Mouse (Mus musculus) spleen, adult 2 months (tissue): ENCODE measurements at regions not wholly inside any gene's neighbourhood (a gene's known extent, or its start where the extent isn't known, plus 50 kb on each side); places are given as distances from the start of the nearest gene placed in this dataset.

ENCODE experiments used
- CTCF ChIP-seq: fragments of 200-500 bp; IDR thresholded peaks from 2 replicates; pipeline ENCODE4 v1.5.1; 2011; ENCODE audit warnings: mild to moderate bottlenecking, inconsistent platforms; ENCODE audit not compliant: insufficient read depth, insufficient read length, insufficient replicate concordance; ENCODE audit errors: extremely low read depth
- POLR2A ChIP-seq: fragments of 200-500 bp; IDR thresholded peaks from 2 replicates; pipeline ENCODE4 v1.6.1; 2011; ENCODE audit warnings: low read depth, low read length, inconsistent platforms

GRCm38 (mm10) chr19:21107741-21108140, 153.7 kb upstream of the Tmc1 start:
- TF ChIP-seq POLR2A = no peak
- no peak for TF ChIP-seq CTCF
